Mouse (Mus musculus) small intestine, adult 2 months (tissue): Measurements from ENCODE around the gene Rundc1.

Source experiments
- CTCF ChIP-seq: fragments of 200-500 bp; IDR thresholded peaks from 2 replicates; pipeline ENCODE4 v1.5.1; 2012; ENCODE audit warnings: low read depth, mild to moderate bottlenecking, control low read depth, inconsistent platforms, low read length, moderate library complexity, mixed read lengths; ENCODE audit not compliant: insufficient replicate concordance, insufficient read length; ENCODE audit errors: extremely low read depth
- POLR2A ChIP-seq: fragments of 200-500 bp; IDR thresholded peaks from 2 replicates; pipeline ENCODE4 v1.6.1; 2012; ENCODE audit warnings: low read depth, mild to moderate bottlenecking, control low read depth, inconsistent platforms, low read length, moderate library complexity

- TF ChIP-seq POLR2A (no peak), CTCF (no peak)
Observed at GRCm38 (mm10) chr11:101418991-101419390, 5.9 kb upstream of the Rundc1 start.
